Comparison of ENCODE assay signal across 8 mouse cellular contexts in the genomic region with DNA sequence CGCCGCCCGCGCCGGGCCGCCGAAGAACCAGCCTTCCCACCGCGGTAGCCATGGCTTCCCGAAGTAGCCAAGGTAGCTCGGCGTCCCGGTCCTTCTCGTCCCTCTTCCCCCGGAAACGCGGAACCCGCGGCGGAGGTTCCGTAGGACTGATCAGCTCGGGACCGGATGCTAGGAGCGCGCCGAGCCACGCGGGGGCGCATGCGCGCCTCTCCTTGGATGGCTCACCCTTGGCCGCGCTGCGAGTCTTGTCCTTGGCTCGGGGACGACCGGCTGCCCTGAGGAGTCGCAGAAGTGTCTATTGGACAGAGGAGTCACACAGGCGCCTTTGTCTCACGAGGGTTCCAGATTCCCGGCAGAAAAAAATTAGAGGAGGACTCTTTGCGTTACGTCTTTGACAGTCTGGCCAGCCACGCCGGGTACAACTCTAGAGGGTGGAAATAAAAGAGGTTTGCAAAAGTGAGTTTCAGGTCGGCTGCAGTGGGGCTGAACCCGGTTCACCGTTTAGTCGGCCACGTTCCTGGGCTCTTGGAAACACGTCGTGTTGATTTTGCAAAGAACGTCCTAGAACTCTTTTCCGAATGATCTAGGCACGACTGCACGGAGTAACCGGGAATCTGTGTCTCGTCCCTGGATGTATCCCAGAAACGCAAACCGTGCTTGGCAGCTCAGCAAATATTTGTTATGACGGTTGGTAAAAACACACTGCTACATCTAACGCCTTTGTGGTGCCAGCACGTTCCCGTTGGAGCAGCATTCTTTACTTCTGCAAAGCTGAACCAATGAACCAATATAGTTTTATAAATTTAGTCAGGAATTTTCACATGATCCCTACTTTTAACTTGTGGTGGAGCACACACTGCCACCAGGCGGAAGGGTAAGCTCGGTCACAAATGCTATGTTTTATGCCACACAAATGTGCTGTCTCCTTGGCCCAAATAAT. TPM values are rescaled to one million over a fixed set of nuclear protein-coding genes. Genes with fewer than 3 reads are reported as not detected.
A peak's percentile ranks its signal among the peaks of the same experiment; 100 is the strongest.
DNase-seq lines count a peak whose midpoint lies in the region; ATAC-seq and TF ChIP-seq lines count a peak whose summit lies in the region.

Gene Mrpl39, minus strand, starts transcription at position 577 of the 940 bp plus-strand sequence.

- POLR2A ChIA-PET in Patski (lab: Charles Lee), result interaction anchor here (1.2 kb wide), 1 partner anchor 97 kb away, joined by 3 read pairs; no protein-coding TSS in a partner anchor

- peak; percentile 99 for ATAC-seq in Patski
- peak; percentile 99 for ATAC-seq in hindbrain, embryonic 14.5 days (ENCODE audit: low FRiP score)

- H3K4me2 ChIP-seq in hindbrain, embryonic 14.5 days (replicated peaks), result peak within 1 kb of the TSS; percentile 64

- no peaks in the 10 kb centered on the region for H3K9me3 ChIP-seq in hindbrain, embryonic 14.5 days (ENCODE audit: control insufficient read depth, low read length)

- no peaks in the 10 kb centered on the region for H3K27me3 ChIP-seq in Patski
- no peaks in the 10 kb centered on the region for H3K27me3 ChIP-seq in hindbrain, embryonic 14.5 days (ENCODE audit: control insufficient read depth, insufficient read depth, low read length)

- peak within 1 kb of the TSS; percentile 67 for H3K9ac ChIP-seq in hindbrain, embryonic 14.5 days

- peak within 1 kb of the TSS; percentile 56 for H3K4me3 ChIP-seq in hindbrain, embryonic 14.5 days (replicated peaks; ENCODE audit: low read length)

- TF ChIP-seq CTCF in Patski (IDR thresholded peaks at IDR 0.05), result peak; percentile 99

- peaks cover 10% of the 10 kb centered on the region; the same call in 1 of the 2 replicates for H3K4me1 ChIP-seq in hindbrain, embryonic 14.5 days (replicated peaks; ENCODE audit: control insufficient read depth, insufficient read depth, low read length)

- CTCF ChIA-PET in Patski (lab: Charles Lee), result interaction anchor here (0.9 to 2.6 kb wide), 11 partner anchors 11 to 99 kb away, joined by 3 to 13 read pairs (median 5); partner anchors contain the start of genes Atp5j and Gabpa

- in situ Hi-C loops in Patski (cut with MboI; ENCODE audit: low pct_unique_long_range_greater_than_20kb), result loop anchor here (5.0 to 25.0 kb wide), 2 partner anchors 97 to 952 kb away; partner anchors contain the start of gene Gabpa

- WGBS in hindbrain, embryonic 14.5 days, result 2% methylated on average over 59 of the region's 66 CpGs

- peak; percentile 75 for DNase-seq in Patski (ENCODE audit: low read depth, low spot score)
- DNase-seq in cerebellum, postnatal 14 days, result peak; percentile 99 to 100
- peak; percentile 91 to 92 for DNase-seq in frontal cortex, postnatal 14 days (ENCODE audit: low spot score in 2 of 2)
- peak; percentile 100 for DNase-seq in hindbrain, embryonic 14.5 days (ENCODE audit: low spot score)
- peak; percentile 96 to 98 for DNase-seq in layer of hippocampus, postnatal 36 days
- peak; percentile 97 for DNase-seq in lung, postnatal 36 days
- DNase-seq in retina, postnatal 1 day, result peak; percentile 97
- peak; percentile 93 to 99 for DNase-seq in urinary bladder, adult 18-20 months (ENCODE audit: low spot score in 2 of 2)

- peak within 1 kb of the TSS; percentile 64 for H3K27ac ChIP-seq in hindbrain, embryonic 14.5 days

- H3K36me3 ChIP-seq in hindbrain, embryonic 14.5 days (replicated peaks; ENCODE audit: control insufficient read depth, insufficient read depth), result peaks cover 18% of the 10 kb centered on the region; the same call in 1 of the 2 replicates

RNA-seq across cellular contexts. Expression of gene Mrpl39, which starts in this region (rescaled TPM):
- 43.8 TPM for polyA plus RNA-seq in Patski (2021)
- polyA plus RNA-seq in hindbrain, embryonic 14.5 days (2014; fragmentation: Nextera tagmentation; extraction: Ambion mirVana), result 38.0 and 38.1 TPM in 2 replicates
- total RNA-seq in layer of hippocampus, postnatal 36 days (2021), result 10 to 100 TPM; 22.6 to 22.9 TPM

Comparison
In these comparisons a context has a peak if more than half of its experiments do, and no peak if none do; other contexts are left out.
1. Peak in every context shown above with its lines: DNase-seq, ATAC-seq, H3K4me3 ChIP-seq and H3K27ac ChIP-seq.